Mouse (Mus musculus) limb, embryonic 11.5 days (tissue): ENCODE results near the gene Fgfr2. TPM values are rescaled to one million over a fixed set of nuclear protein-coding genes. Genes with fewer than 3 reads are reported as not detected.

Source experiments
- ATAC-seq: fragments of 200-750 bp; cut with Nextera tagmentation; 2 replicates; pipeline ENCODE4 v1.8.0; 2017; ENCODE audit warnings: low read depth; ENCODE audit not compliant: insufficient number of reproducible peaks, low FRiP score, low TSS enrichment
- DNase-seq: peaks from one replicate; pipeline ENCODE4 v3.0.0-alpha.2; 2015; ENCODE audit warnings: low spot score
- H3K27ac ChIP-seq: fragments of 300-500 bp; sonication (generic); replicated peaks from 2 replicates; pipeline ENCODE4 v1.5.1; 2014; ENCODE audit warnings: low read depth, mild to moderate bottlenecking, low read length
- H3K27me3 ChIP-seq: fragments of 300-500 bp; sonication (generic); 2 replicates; pipeline ENCODE4 v1.6.1; 2014; ENCODE audit warnings: mild to moderate bottlenecking, low read length, mixed read lengths; ENCODE audit not compliant: control insufficient read depth, insufficient read depth
- H3K36me3 ChIP-seq: fragments of 300-500 bp; sonication (generic); 2 replicates; pipeline ENCODE4 v1.6.1; 2014; ENCODE audit warnings: mild to moderate bottlenecking, low read length, moderate library complexity, mixed read lengths; ENCODE audit not compliant: control insufficient read depth, insufficient read depth
- H3K4me1 ChIP-seq: fragments of 300-500 bp; sonication (generic); 2 replicates; pipeline ENCODE4 v1.6.1; 2014; ENCODE audit warnings: low read length, mixed read lengths; ENCODE audit not compliant: control insufficient read depth, insufficient read depth
- H3K4me2 ChIP-seq: fragments of 300-500 bp; sonication (generic); 2 replicates; pipeline ENCODE4 v1.6.1; 2014; ENCODE audit warnings: low read depth, mild to moderate bottlenecking, moderate library complexity; ENCODE audit not compliant: severe bottlenecking
- H3K4me3 ChIP-seq: fragments of 300-500 bp; sonication (generic); 2 replicates; pipeline ENCODE4 v1.5.1; 2014; ENCODE audit warnings: low read depth, low read length
- H3K9ac ChIP-seq: fragments of 300-500 bp; sonication (generic); 2 replicates; pipeline ENCODE4 v1.6.1; 2014; ENCODE audit warnings: mild to moderate bottlenecking, low read length
- H3K9me3 ChIP-seq: fragments of 300-500 bp; sonication (generic); 2 replicates; pipeline ENCODE4 v1.6.1; 2016; ENCODE audit warnings: low read length; ENCODE audit not compliant: control insufficient read depth
- WGBS: fragments of 180-500 bp; shearing (Covaris S2); extraction: QIAGEN DNeasy Blood & Tissue Kit; methylation state at CpG from one replicate; pipeline ENCODE4 v1.1.7; 2014; 5-methylcytosine and 5-hydroxymethylcytosine counted together
- polyA plus RNA-seq: library from polyadenylated mRNA; unstranded; fragments of >200 nt; fragmentation: Nextera tagmentation; extraction: Ambion mirVana; gene quantifications from 2 replicates; pipeline ENCODE4 v1.2.1, GENCODE M21; 2014

Fgfr2 gene
- polyA plus RNA-seq, 1 experiment from 2014 or later = 60.1 TPM

- H3K4me3 ChIP-seq = no peak overlapping the region
Measured at GRCm38 (mm10) chr7:132410958-132411357, 712.2 kb downstream of the Fgfr2 start.

GRCm38 (mm10) chr7:132409890-132410289, 713.3 kb downstream of the Fgfr2 start:
- Histone ChIP-seq H3K36me3 (no peaks in the 10 kb centered on the region), H3K27ac (no peak overlapping the region), H3K9me3 (no peaks in the 10 kb centered on the region), H3K9ac (no peak overlapping the region), H3K4me2 (no peak overlapping the region), H3K4me1 (peaks cover 3% of the 10 kb centered on the region; the same call in 1 of the 2 replicates), H3K27me3 (no peaks in the 10 kb centered on the region), H3K4me3 (no peak overlapping the region)
- 89% methylated on average over 3 of the region's 3 CpGs for WGBS
- no peak for DNase-seq
- ATAC-seq = no peak

More at GRCm38 (mm10) chr7:132410958-132411357, 712.2 kb downstream of the Fgfr2 start:
- no peak overlapping the region for H3K27ac ChIP-seq
- H3K9ac ChIP-seq = no peak overlapping the region
- no peaks in the 10 kb centered on the region for H3K27me3 ChIP-seq
- no peak for DNase-seq
- no peaks in the 10 kb centered on the region for H3K9me3 ChIP-seq
- H3K36me3 ChIP-seq = no peaks in the 10 kb centered on the region
- H3K4me1 ChIP-seq = peaks cover 2% of the 10 kb centered on the region; the same call in 1 of the 2 replicates
- ATAC-seq = no peak
- 89% methylated on average over 4 of the region's 4 CpGs for WGBS
- no peak overlapping the region for H3K4me2 ChIP-seq

DNA sequence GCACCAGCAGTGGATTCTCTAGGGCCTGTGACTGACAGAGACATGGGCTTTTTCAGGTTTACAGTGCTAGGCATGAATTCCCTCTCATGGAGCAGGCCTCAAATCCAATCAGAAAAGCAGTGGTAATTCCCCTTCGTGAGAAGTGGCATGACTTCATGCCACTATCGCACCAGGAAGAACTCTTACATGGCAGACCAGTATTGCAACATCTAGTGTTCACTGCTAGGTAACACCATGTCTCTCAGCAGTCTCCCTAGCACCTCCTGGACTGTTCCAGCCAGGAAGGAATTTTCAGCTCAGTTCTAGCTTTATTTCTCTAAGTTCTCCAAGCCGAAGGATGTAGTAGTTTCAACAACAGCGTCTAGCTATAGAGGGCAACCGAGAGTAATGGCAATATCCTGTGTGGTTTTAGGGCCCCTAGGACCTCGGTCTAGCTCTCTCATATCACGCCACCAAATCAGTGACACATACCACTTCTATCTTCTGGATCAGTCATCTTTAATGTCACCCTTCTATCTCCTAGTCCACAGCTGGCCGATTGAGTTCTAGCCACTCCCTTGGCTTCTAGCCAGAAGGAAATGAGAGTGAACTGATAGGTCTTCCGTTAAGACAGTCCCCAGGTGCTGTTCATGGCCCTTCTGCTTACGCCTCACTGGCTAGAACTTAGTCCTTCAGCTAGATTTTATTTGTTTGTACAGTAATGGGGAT, 720.6 kb downstream of the Fgfr2 start:
- H3K9me3 ChIP-seq = no peaks in the 10 kb centered on the region
- H3K4me3 ChIP-seq = no peak overlapping the region
- ATAC-seq (no peak), DNase-seq (no peak)
- no peak overlapping the region for H3K27ac ChIP-seq
- H3K4me1 ChIP-seq = peaks cover 16% of the 10 kb centered on the region; the same call in 1 of the 2 replicates
- no peaks in the 10 kb centered on the region for H3K36me3 ChIP-seq
- WGBS = 89% methylated on average over 10 of the region's 10 CpGs
- no peak overlapping the region for H3K4me2 ChIP-seq
- H3K9ac ChIP-seq = no peak overlapping the region
- no peaks in the 10 kb centered on the region for H3K27me3 ChIP-seq

- H3K27me3 ChIP-seq = no peaks in the 10 kb centered on the region
- no peak overlapping the region for H3K4me2 ChIP-seq
- H3K4me3 ChIP-seq = no peak overlapping the region
- 67% methylated on average over 3 of the region's 3 CpGs for WGBS
- no peak overlapping the region for H3K9ac ChIP-seq
- H3K4me1 ChIP-seq = no peaks in the 10 kb centered on the region; the same call in 1 of the 2 replicates
- no peak overlapping the region for H3K27ac ChIP-seq
- no peaks in the 10 kb centered on the region for H3K9me3 ChIP-seq
- H3K36me3 ChIP-seq = no peaks in the 10 kb centered on the region
- DNase-seq = no peak
- no peak for ATAC-seq
Measured at GRCm38 (mm10) chr7:132398487-132398886, 724.7 kb downstream of the Fgfr2 start.

GRCm38 (mm10) chr7:132396661-132397322, 726.4 kb downstream of the Fgfr2 start:
- no peaks in the 10 kb centered on the region for H3K36me3 ChIP-seq
- H3K9ac ChIP-seq = no peak overlapping the region
- ATAC-seq = no peak
- no peak overlapping the region for H3K27ac ChIP-seq
- H3K4me2 ChIP-seq = no peak overlapping the region
- no peak overlapping the region for H3K4me3 ChIP-seq
- no peaks in the 10 kb centered on the region for H3K9me3 ChIP-seq
- no peak for DNase-seq
- 78% methylated on average over 7 of the region's 7 CpGs for WGBS
- H3K27me3 ChIP-seq = no peaks in the 10 kb centered on the region
- 0 out of 2 replicates have a peak, but pooled peaks cover 2% of the 10 kb centered on the region for H3K4me1 ChIP-seq

- Histone ChIP-seq H3K36me3 (no peaks in the 10 kb centered on the region), H3K4me1 (peaks cover 3% of the 10 kb centered on the region; the same call in 1 of the 2 replicates), H3K27ac (no peak overlapping the region), H3K9me3 (no peaks in the 10 kb centered on the region), H3K4me3 (no peak overlapping the region), H3K4me2 (no peak overlapping the region), H3K27me3 (no peaks in the 10 kb centered on the region), H3K9ac (no peak overlapping the region)
- DNase-seq (no peak), ATAC-seq (no peak)
Measured at GRCm38 (mm10) chr7:132393582-132394175, 729.5 kb downstream of the Fgfr2 start.

GRCm38 (mm10) chr7:132393014-132393406, 730.1 kb downstream of the Fgfr2 start:
- H3K9ac ChIP-seq = no peak overlapping the region
- H3K4me1 ChIP-seq = peaks cover 3% of the 10 kb centered on the region; the same call in 1 of the 2 replicates
- 87% methylated on average over 5 of the region's 5 CpGs for WGBS
- ATAC-seq (no peak), DNase-seq (no peak)
- no peak overlapping the region for H3K4me3 ChIP-seq
- no peaks in the 10 kb centered on the region for H3K36me3 ChIP-seq
- H3K27me3 ChIP-seq = no peaks in the 10 kb centered on the region
- H3K27ac ChIP-seq = no peak overlapping the region
- no peak overlapping the region for H3K4me2 ChIP-seq
- no peaks in the 10 kb centered on the region for H3K9me3 ChIP-seq

DNA sequence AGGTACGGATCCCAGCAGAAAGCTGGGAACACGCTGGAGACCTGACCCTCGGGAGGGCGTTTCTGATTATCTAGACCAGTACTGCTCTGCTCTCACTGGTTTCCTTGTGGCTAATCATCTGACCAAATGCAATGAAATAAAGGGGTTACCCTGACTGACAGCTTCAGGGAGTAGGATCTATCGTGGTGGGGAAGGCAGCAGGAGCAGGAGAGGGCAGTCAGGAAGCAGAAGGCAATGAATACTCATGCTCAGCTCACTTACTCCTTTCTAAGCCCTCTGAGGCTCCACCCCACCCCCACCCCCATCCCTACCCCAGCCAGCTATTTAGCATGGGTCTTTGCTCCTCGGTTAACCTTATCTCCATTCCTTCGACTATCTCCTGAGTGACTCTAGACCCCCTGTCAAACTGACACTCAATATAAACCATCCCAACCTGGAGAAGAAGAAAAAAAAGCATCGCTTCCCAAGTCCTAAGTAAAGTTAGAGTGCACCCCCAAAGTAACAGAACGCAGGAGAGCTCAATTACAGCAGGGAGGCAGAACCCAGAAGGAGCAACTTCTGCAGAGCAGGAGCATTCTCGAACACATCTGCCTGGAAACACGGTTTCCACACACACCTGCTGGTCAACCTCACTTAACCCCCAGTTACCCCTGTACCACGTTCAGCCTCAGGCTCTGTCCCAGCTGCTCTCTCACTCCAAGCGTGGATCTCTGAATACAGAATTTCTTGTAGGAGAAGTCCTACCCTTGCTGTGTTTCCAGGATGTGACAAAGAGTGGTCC, 730.7 kb downstream of the Fgfr2 start:
- Histone ChIP-seq H3K4me3 (no peak overlapping the region), H3K9ac (no peak overlapping the region), H3K36me3 (no peaks in the 10 kb centered on the region), H3K4me2 (no peak overlapping the region), H3K9me3 (no peaks in the 10 kb centered on the region), H3K27ac (no peak overlapping the region), H3K4me1 (peaks cover 3% of the 10 kb centered on the region; the same call in 1 of the 2 replicates), H3K27me3 (no peaks in the 10 kb centered on the region)
- no peak for DNase-seq
- WGBS = 66% methylated on average over 13 of the region's 13 CpGs
- no peak for ATAC-seq
